Mouse (Mus musculus): ENCODE data around the gene Cfap97d1. TPM values are rescaled to one million over a fixed set of nuclear protein-coding genes. Genes with fewer than 3 reads are reported as not detected.
"Not testable (repeated sequence)": the region's sequence is repeated elsewhere in the genome, so short reads cannot be mapped to it uniquely, and the experiment has no call there.

The Cfap97d1 gene
- polyA plus RNA-seq, 1 experiment from 2014 or later, result not detected

- H3K9me3 ChIP-seq, result no peaks in the 10 kb centered on the region
- WGBS, result 61% methylated on average over 9 of the region's 9 CpGs
- H3K4me2 ChIP-seq (replicated peaks), result no peak overlapping the region
- no peak overlapping the region for H3K27ac ChIP-seq (replicated peaks)
- H3K4me3 ChIP-seq, result no peak overlapping the region
- no peak overlapping the region for H3K9ac ChIP-seq (replicated peaks)
- ATAC-seq (ENCODE audit: low FRiP score, low read depth), result no peak
- peaks cover 4% of the 10 kb centered on the region; the same call in 1 of the 2 replicates for H3K27me3 ChIP-seq
- 0 out of 2 replicates have a peak, but pooled peaks cover 3% of the 10 kb centered on the region for H3K4me1 ChIP-seq
- no peaks in the 10 kb centered on the region for H3K36me3 ChIP-seq
These were observed 9.2 kb upstream of the Cfap97d1 start for GRCm38 (mm10) chr11:101974923-101975322.

GRCm38 (mm10) chr11:101976949-101977348 is 7.1 kb upstream of the Cfap97d1 start:
- Histone ChIP-seq H3K4me3 (no peak overlapping the region), H3K36me3 (no peaks in the 10 kb centered on the region), H3K9ac (replicated peaks) (no peak overlapping the region), H3K9me3 (no peaks in the 10 kb centered on the region), H3K4me2 (replicated peaks) (no peak overlapping the region), H3K27me3 (no peaks in the 10 kb centered on the region), H3K27ac (replicated peaks) (no peak overlapping the region), H3K4me1 (0 out of 2 replicates have a peak, but pooled peaks cover 3% of the 10 kb centered on the region)
- ATAC-seq (ENCODE audit: low FRiP score, low read depth), result no peak
- 96% methylated on average over 7 of the region's 7 CpGs for WGBS

GRCm38 (mm10) chr11:101979140-101979539 is 4.9 kb upstream of the Cfap97d1 start:
- no peak overlapping the region for H3K4me3 ChIP-seq
- peaks cover 10% of the 10 kb centered on the region; the same call in 1 of the 2 replicates for H3K4me1 ChIP-seq
- no peak overlapping the region for H3K9ac ChIP-seq (replicated peaks)
- no peak for ATAC-seq (ENCODE audit: low FRiP score, low read depth)
- H3K27ac ChIP-seq (replicated peaks), result no peak overlapping the region
- WGBS, result 87% methylated on average over 5 of the region's 5 CpGs
- no peaks in the 10 kb centered on the region for H3K36me3 ChIP-seq
- H3K4me2 ChIP-seq (replicated peaks), result no peak overlapping the region
- H3K9me3 ChIP-seq, result no peaks in the 10 kb centered on the region
- no peaks in the 10 kb centered on the region for H3K27me3 ChIP-seq

GRCm38 (mm10) chr11:101980603-101981157 is 3.4 kb upstream of the Cfap97d1 start:
- Histone ChIP-seq H3K9me3 (no peaks in the 10 kb centered on the region), H3K4me2 (replicated peaks) (no peak overlapping the region), H3K9ac (replicated peaks) (no peak overlapping the region), H3K27ac (replicated peaks) (no peak overlapping the region), H3K27me3 (peaks cover 10% of the 10 kb centered on the region), H3K4me1 (peaks cover 20% of the 10 kb centered on the region), H3K4me3 (no peak overlapping the region), H3K36me3 (no peaks in the 10 kb centered on the region)
- no peak for ATAC-seq (ENCODE audit: low FRiP score, low read depth)
- WGBS, result 79% methylated on average over 9 of the region's 9 CpGs

GRCm38 (mm10) chr11:101981850-101982249 is 2.2 kb upstream of the Cfap97d1 start:
- Histone ChIP-seq H3K4me2 (replicated peaks) (no peak overlapping the region), H3K4me1 (peaks cover 22% of the 10 kb centered on the region), H3K4me3 (no peak overlapping the region), H3K27me3 (peaks cover 16% of the 10 kb centered on the region), H3K9ac (replicated peaks) (no peak overlapping the region), H3K36me3 (no peaks in the 10 kb centered on the region), H3K9me3 (no peaks in the 10 kb centered on the region), H3K27ac (replicated peaks) (no peak overlapping the region)
- no peak for ATAC-seq (ENCODE audit: low FRiP score, low read depth)
- 93% methylated on average over 12 of the region's 12 CpGs for WGBS

GRCm38 (mm10) chr11:101982981-101983411 is 1.1 kb upstream of the Cfap97d1 start:
- no peak overlapping the region for H3K27ac ChIP-seq (replicated peaks)
- H3K36me3 ChIP-seq, result no peaks in the 10 kb centered on the region
- H3K9me3 ChIP-seq, result no peaks in the 10 kb centered on the region
- no peak for ATAC-seq (ENCODE audit: low FRiP score, low read depth)
- no peak overlapping the region for H3K4me3 ChIP-seq
- peaks cover 25% of the 10 kb centered on the region for H3K27me3 ChIP-seq
- peaks cover 19% of the 10 kb centered on the region for H3K4me1 ChIP-seq
- no peak overlapping the region for H3K4me2 ChIP-seq (replicated peaks)
- 55% methylated on average over 6 of the region's 6 CpGs for WGBS
- no peak overlapping the region for H3K9ac ChIP-seq (replicated peaks)

- peaks cover 23% of the 10 kb centered on the region for H3K4me1 ChIP-seq
- no peak overlapping the region for H3K9ac ChIP-seq (replicated peaks)
- no peak for ATAC-seq (ENCODE audit: low FRiP score, low read depth)
- H3K27ac ChIP-seq (replicated peaks), result no peak overlapping the region
- H3K9me3 ChIP-seq, result no peaks in the 10 kb centered on the region
- no peaks in the 10 kb centered on the region for H3K36me3 ChIP-seq
- H3K4me2 ChIP-seq (replicated peaks), result peak overlapping the region; percentile 99; the same call in 1 of the 2 replicates
- H3K4me3 ChIP-seq, result no peak overlapping the region
- H3K27me3 ChIP-seq, result peaks cover 25% of the 10 kb centered on the region
- WGBS, result 80% methylated on average over 10 of the region's 10 CpGs
These were observed 603 bp upstream of the Cfap97d1 start for GRCm38 (mm10) chr11:101983431-101983921.

GRCm38 (mm10) chr11:101985450-101985849 is 1.4 kb downstream of the Cfap97d1 start:
- ATAC-seq (ENCODE audit: low FRiP score, low read depth); H3K4me2 ChIP-seq (replicated peaks): not testable (repeated sequence)
- 68% methylated on average over 6 of the region's 6 CpGs for WGBS

GRCm38 (mm10) chr11:101985990-101986389 is 1.9 kb downstream of the Cfap97d1 start:
- no peak overlapping the region for H3K9ac ChIP-seq (replicated peaks)
- no peaks in the 10 kb centered on the region for H3K9me3 ChIP-seq
- no peak overlapping the region for H3K27ac ChIP-seq (replicated peaks)
- WGBS, result 10% methylated on average over 10 of the region's 10 CpGs
- no peaks in the 10 kb centered on the region for H3K36me3 ChIP-seq
- no peak overlapping the region for H3K4me2 ChIP-seq (replicated peaks)
- no peak for ATAC-seq (ENCODE audit: low FRiP score, low read depth)
- H3K4me3 ChIP-seq, result no peak overlapping the region
- peaks cover 25% of the 10 kb centered on the region for H3K27me3 ChIP-seq
- H3K4me1 ChIP-seq, result peaks cover 25% of the 10 kb centered on the region

More at GRCm38 (mm10) chr11:101985450-101985849, 1.4 kb downstream of the Cfap97d1 start:
- Histone ChIP-seq H3K4me1 (peaks cover 25% of the 10 kb centered on the region), H3K27me3 (peaks cover 25% of the 10 kb centered on the region)
- H3K9ac ChIP-seq (replicated peaks); H3K4me3 ChIP-seq; H3K27ac ChIP-seq (replicated peaks); H3K9me3 ChIP-seq; H3K36me3 ChIP-seq: not testable (repeated sequence)

GRCm38 (mm10) chr11:101986913-101987312 is 2.8 kb downstream of the Cfap97d1 start, which contains the start of gene Dusp3:
Dusp3 (minus strand) TSS chr11:101987013.
- no peaks in the 10 kb centered on the region for H3K36me3 ChIP-seq
- H3K4me1 ChIP-seq, result peaks cover 25% of the 10 kb centered on the region

GRCm38 (mm10) chr11:101990244-101990643 is 6.2 kb downstream of the Cfap97d1 start:
- Histone ChIP-seq H3K4me3 (no peak overlapping the region), H3K9me3 (no peaks in the 10 kb centered on the region), H3K4me2 (replicated peaks) (no peak overlapping the region), H3K27ac (replicated peaks) (no peak overlapping the region), H3K27me3 (peaks cover 21% of the 10 kb centered on the region; the same call in 1 of the 2 replicates), H3K9ac (replicated peaks) (no peak overlapping the region), H3K36me3 (no peaks in the 10 kb centered on the region), H3K4me1 (peaks cover 8% of the 10 kb centered on the region; the same call in 1 of the 2 replicates)
- ATAC-seq (ENCODE audit: low FRiP score, low read depth), result no peak
- WGBS, result 93% methylated on average over 3 of the region's 3 CpGs

More at GRCm38 (mm10) chr11:101986913-101987312, 2.8 kb downstream of the Cfap97d1 start, which contains the start of gene Dusp3:
- Histone ChIP-seq H3K4me3 (no peak within 1 kb of the TSS), H3K27me3 (peaks cover 25% of the 10 kb centered on the region), H3K9me3 (no peaks in the 10 kb centered on the region), H3K4me2 (replicated peaks) (no peak within 1 kb of the TSS), H3K27ac (replicated peaks) (no peak within 1 kb of the TSS), H3K9ac (replicated peaks) (no peak within 1 kb of the TSS)
- 80% methylated on average over 3 of the region's 3 CpGs for WGBS
- no peak for ATAC-seq (ENCODE audit: low FRiP score, low read depth)

GRCm38 (mm10) chr11:101991813-101992212 is 7.7 kb downstream of the Cfap97d1 start:
- ATAC-seq (ENCODE audit: low FRiP score, low read depth), result no peak
- Histone ChIP-seq H3K4me2 (replicated peaks) (no peak overlapping the region), H3K9ac (replicated peaks) (no peak overlapping the region), H3K4me3 (no peak overlapping the region), H3K4me1 (peaks cover 6% of the 10 kb centered on the region; the same call in 1 of the 2 replicates), H3K9me3 (no peaks in the 10 kb centered on the region), H3K36me3 (no peaks in the 10 kb centered on the region), H3K27ac (replicated peaks) (no peak overlapping the region), H3K27me3 (peaks cover 15% of the 10 kb centered on the region; the same call in 1 of the 2 replicates)
- WGBS, result 91% methylated on average over 3 of the region's 3 CpGs

Data from midbrain, embryonic 12.5 days (tissue).